Mouse (Mus musculus) C2C12 (cell line): Measurements from ENCODE around the gene Lin9. TPM values are rescaled to one million over a fixed set of nuclear protein-coding genes. Genes with fewer than 3 reads are reported as not detected.

Experiments used
- H3K27me3 ChIP-seq: one replicate; pipeline ENCODE4 v1.6.1; 2011; ENCODE audit not compliant: control insufficient read depth, insufficient read depth, insufficient read length
- H3K36me3 ChIP-seq: one replicate; pipeline ENCODE4 v1.6.1; 2011; ENCODE audit not compliant: control insufficient read depth, insufficient read depth
- H3K4me3 ChIP-seq: one replicate; pipeline ENCODE4 v1.5.1; 2011; ENCODE audit warnings: mild to moderate bottlenecking, control low read depth; ENCODE audit not compliant: poor library complexity, insufficient read depth, severe bottlenecking
- H3K79me2 ChIP-seq: one replicate; pipeline ENCODE4 v1.6.1; 2011; ENCODE audit not compliant: control insufficient read depth, insufficient read depth
- H3K79me3 ChIP-seq: one replicate; pipeline ENCODE4 v1.6.1; 2011; ENCODE audit warnings: low read depth, control low read depth
- H3ac ChIP-seq: one replicate; pipeline ENCODE3; 2011; ENCODE audit warnings: low read depth; ENCODE audit not compliant: control insufficient read depth, insufficient read length
- CEBPB ChIP-seq: IDR thresholded peaks from one replicate; pipeline ENCODE4 v1.6.1; 2011; ENCODE audit warnings: low read depth, mild to moderate bottlenecking, control low read depth, moderate library complexity
- CTCF ChIP-seq: IDR thresholded peaks from one replicate; pipeline ENCODE4 v1.5.1; 2011; ENCODE audit not compliant: control insufficient read depth, insufficient read depth, insufficient read length
- FOSL1 ChIP-seq: IDR thresholded peaks from one replicate; pipeline ENCODE4 v1.8.0; 2011; ENCODE audit warnings: mild to moderate bottlenecking, low read length; ENCODE audit not compliant: poor library complexity, insufficient read depth, severe bottlenecking
- MAX ChIP-seq: IDR thresholded peaks from one replicate; pipeline ENCODE4 v1.6.1; 2011; ENCODE audit warnings: mild to moderate bottlenecking, control low read depth
- MYOD1 ChIP-seq: IDR thresholded peaks from one replicate; pipeline ENCODE4 v1.6.1; 2011; ENCODE audit warnings: low read depth; ENCODE audit not compliant: control insufficient read depth, insufficient read length
- MYOG ChIP-seq: IDR thresholded peaks from one replicate; pipeline ENCODE4 v1.6.1; 2011; ENCODE audit not compliant: control insufficient read depth, insufficient read length; ENCODE audit errors: extremely low read depth
- USF1 ChIP-seq: IDR thresholded peaks from one replicate; pipeline ENCODE4 v1.6.1; 2011; ENCODE audit warnings: low read depth, mild to moderate bottlenecking, control low read depth, moderate library complexity
- polyA plus RNA-seq: library from polyadenylated mRNA; unstranded; fragments of >200 nt; fragmentation: generic; extraction: Trizol; gene quantifications from one replicate; pipeline ENCODE4 v1.2.1, GENCODE M21; 2012; ENCODE audit warnings: missing spikeins

Gene Lin9
- polyA plus RNA-seq, 1 experiment = 4.5 TPM

GRCm38 (mm10) chr1:180708935-180709776 is 68.2 kb downstream of the Lin9 start:
- Histone ChIP-seq H3K27me3 (peaks cover 9% of the 10 kb centered on the region), H3K79me3 (no peaks in the 10 kb centered on the region), H3ac (no peak overlapping the region), H3K4me3 (no peak overlapping the region), H3K79me2 (no peaks in the 10 kb centered on the region), H3K36me3 (no peaks in the 10 kb centered on the region)
- TF ChIP-seq MYOG (no peak), CTCF (no peak), USF1 (no peak), MYOD1 (no peak), MAX (no peak)

- H3K79me2 ChIP-seq = no peaks in the 10 kb centered on the region
- H3K36me3 ChIP-seq = no peaks in the 10 kb centered on the region
- TF ChIP-seq MYOG = no peak
- TF ChIP-seq MAX = no peak
- no peak for TF ChIP-seq CTCF
- TF ChIP-seq FOSL1 = no peak
- no peak for TF ChIP-seq USF1
- TF ChIP-seq CEBPB = no peak
- no peak for TF ChIP-seq MYOD1
- no peak overlapping the region for H3ac ChIP-seq
- H3K4me3 ChIP-seq = no peak overlapping the region
- H3K79me3 ChIP-seq = no peaks in the 10 kb centered on the region
- H3K27me3 ChIP-seq = no peaks in the 10 kb centered on the region
These were observed 77.8 kb downstream of the Lin9 start for GRCm38 (mm10) chr1:180718756-180719155.

GRCm38 (mm10) chr1:180719483-180719882 is 78.5 kb downstream of the Lin9 start:
- Histone ChIP-seq H3ac (no peak overlapping the region), H3K27me3 (no peaks in the 10 kb centered on the region), H3K36me3 (no peaks in the 10 kb centered on the region), H3K79me3 (no peaks in the 10 kb centered on the region), H3K79me2 (no peaks in the 10 kb centered on the region), H3K4me3 (no peak overlapping the region)
- no peak for TF ChIP-seq CTCF
- no peak for TF ChIP-seq FOSL1
- TF ChIP-seq USF1 = no peak
- no peak for TF ChIP-seq CEBPB
- no peak for TF ChIP-seq MYOD1
- TF ChIP-seq MYOG = no peak
- no peak for TF ChIP-seq MAX

GRCm38 (mm10) chr1:180719951-180720689 is 79.2 kb downstream of the Lin9 start:
- no peaks in the 10 kb centered on the region for H3K27me3 ChIP-seq
- TF ChIP-seq CTCF = peak; percentile 88
- TF ChIP-seq MAX = no peak
- H3K36me3 ChIP-seq = no peaks in the 10 kb centered on the region
- no peaks in the 10 kb centered on the region for H3K79me3 ChIP-seq
- no peak overlapping the region for H3K4me3 ChIP-seq
- H3ac ChIP-seq = no peak overlapping the region
- no peaks in the 10 kb centered on the region for H3K79me2 ChIP-seq

- Histone ChIP-seq H3K36me3 (no peaks in the 10 kb centered on the region), H3K4me3 (no peak overlapping the region), H3K27me3 (no peaks in the 10 kb centered on the region), H3K79me2 (peaks cover 16% of the 10 kb centered on the region), H3K79me3 (peaks cover 14% of the 10 kb centered on the region), H3ac (no peak overlapping the region)
- TF ChIP-seq CTCF (no peak), USF1 (no peak), MAX (no peak), MYOD1 (no peak), CEBPB (no peak), MYOG (no peak), FOSL1 (no peak)
These were observed 81.7 kb downstream of the Lin9 start for GRCm38 (mm10) chr1:180722608-180723007.

- no peak overlapping the region for H3ac ChIP-seq
- H3K27me3 ChIP-seq = no peaks in the 10 kb centered on the region
- H3K36me3 ChIP-seq = no peaks in the 10 kb centered on the region
- H3K79me2 ChIP-seq = peaks cover 28% of the 10 kb centered on the region
- H3K79me3 ChIP-seq = peaks cover 25% of the 10 kb centered on the region
- no peak overlapping the region for H3K4me3 ChIP-seq
- TF ChIP-seq MYOG = no peak
- TF ChIP-seq CEBPB = no peak
- TF ChIP-seq FOSL1 = no peak
- TF ChIP-seq CTCF = no peak
- no peak for TF ChIP-seq USF1
- TF ChIP-seq MYOD1 = no peak
- no peak for TF ChIP-seq MAX
These were observed 82.8 kb downstream of the Lin9 start for GRCm38 (mm10) chr1:180723701-180724238.
